Mouse (Mus musculus): ENCODE measurements around the gene Myom1.

- TF ChIP-seq CTCF (IDR thresholded peaks at IDR 0.05; ENCODE audit: insufficient read depth, low read length) (no peak), POLR2A (IDR thresholded peaks at IDR 0.05; ENCODE audit: borderline replicate concordance, extremely low read depth, low read depth, low read length) (no peak)
These were observed 7.8 kb upstream of the Myom1 start for GRCm38 (mm10) chr17:70994671-70995070.
